Mouse (Mus musculus) midbrain, embryonic 16.5 days (tissue): ENCODE results near the gene Auts2. TPM values are rescaled to one million over a fixed set of nuclear protein-coding genes. Genes with fewer than 3 reads are reported as not detected.

Source experiments
- ATAC-seq: fragments of 200-750 bp; cut with Nextera tagmentation; 2 replicates; pipeline ENCODE4 v1.8.0; 2017; ENCODE audit warnings: moderate TSS enrichment
- H3K27ac ChIP-seq: fragments of 300-500 bp; sonication (generic); 2 replicates; pipeline ENCODE4 v1.5.1; 2014; ENCODE audit warnings: mild to moderate bottlenecking, low read length, mixed read lengths
- H3K27me3 ChIP-seq: fragments of 300-500 bp; sonication (generic); 2 replicates; pipeline ENCODE4 v1.6.1; 2014; ENCODE audit warnings: low read depth, low read length, mixed read lengths; ENCODE audit not compliant: control insufficient read depth, insufficient read depth
- H3K36me3 ChIP-seq: fragments of 300-500 bp; sonication (generic); 2 replicates; pipeline ENCODE4 v1.6.1; 2014; ENCODE audit warnings: mild to moderate bottlenecking, low read length, moderate library complexity, mixed read lengths; ENCODE audit not compliant: control insufficient read depth, insufficient read depth
- H3K4me1 ChIP-seq: fragments of 300-500 bp; sonication (generic); 2 replicates; pipeline ENCODE4 v1.6.1; 2014; ENCODE audit warnings: mild to moderate bottlenecking, low read length, mixed read lengths; ENCODE audit not compliant: control insufficient read depth, insufficient read depth
- H3K4me2 ChIP-seq: fragments of 300-500 bp; sonication (generic); 2 replicates; pipeline ENCODE4 v1.6.1; 2014; ENCODE audit warnings: mild to moderate bottlenecking, low read length, mixed read lengths
- H3K4me3 ChIP-seq: fragments of 300-500 bp; sonication (generic); 2 replicates; pipeline ENCODE4 v1.5.1; 2014; ENCODE audit warnings: low read depth, mild to moderate bottlenecking, low read length, moderate library complexity, mixed read lengths
- H3K9ac ChIP-seq: fragments of 300-500 bp; sonication (generic); 2 replicates; pipeline ENCODE4 v1.6.1; 2014; ENCODE audit warnings: low read depth, low read length, mixed read lengths
- H3K9me3 ChIP-seq: fragments of 300-500 bp; sonication (generic); replicated peaks from 2 replicates; pipeline ENCODE4 v1.6.1; 2014; ENCODE audit warnings: mild to moderate bottlenecking, low read length, mixed read lengths; ENCODE audit not compliant: control insufficient read depth, poor library complexity, severe bottlenecking
- WGBS: fragments of 180-500 bp; shearing (Covaris S2); extraction: QIAGEN DNeasy Blood & Tissue Kit; methylation state at CpG from one replicate; pipeline ENCODE4 v1.1.7; 2014; 5-methylcytosine and 5-hydroxymethylcytosine counted together
- polyA plus RNA-seq: library from polyadenylated mRNA; unstranded; fragments of >200 nt; fragmentation: Nextera tagmentation; extraction: Ambion mirVana; gene quantifications from 2 replicates; pipeline ENCODE4 v1.2.1, GENCODE M21; 2015

Gene Auts2
- polyA plus RNA-seq, 1 experiment from 2014 or later, result 49.8 TPM

GRCm38 (mm10) chr5:131427734-131428413 is 1115.3 kb downstream of the Auts2 start:
- no peaks in the 10 kb centered on the region for H3K4me1 ChIP-seq
- no peak overlapping the region for H3K4me3 ChIP-seq
- no peaks in the 10 kb centered on the region for H3K9me3 ChIP-seq
- no peaks in the 10 kb centered on the region; the same call in none of the 2 replicates for H3K27me3 ChIP-seq
- no peak for ATAC-seq
- 29% methylated on average over 11 of the region's 11 CpGs for WGBS
- no peak overlapping the region for H3K4me2 ChIP-seq
- H3K27ac ChIP-seq, result no peak overlapping the region
- no peaks in the 10 kb centered on the region for H3K36me3 ChIP-seq
- H3K9ac ChIP-seq, result no peak overlapping the region

- Histone ChIP-seq H3K4me1 (no peaks in the 10 kb centered on the region), H3K27ac (no peak overlapping the region), H3K27me3 (no peaks in the 10 kb centered on the region), H3K9ac (no peak overlapping the region), H3K36me3 (no peaks in the 10 kb centered on the region), H3K9me3 (no peaks in the 10 kb centered on the region), H3K4me2 (no peak overlapping the region), H3K4me3 (no peak overlapping the region)
- ATAC-seq, result no peak
- 88% methylated on average over 3 of the region's 3 CpGs for WGBS
Measured at GRCm38 (mm10) chr5:131422737-131423136, 1120.4 kb downstream of the Auts2 start.

GRCm38 (mm10) chr5:131420406-131420805 is 1122.7 kb downstream of the Auts2 start:
- Histone ChIP-seq H3K36me3 (no peaks in the 10 kb centered on the region), H3K27ac (no peak overlapping the region), H3K4me1 (no peaks in the 10 kb centered on the region), H3K9ac (no peak overlapping the region), H3K4me2 (no peak overlapping the region), H3K4me3 (no peak overlapping the region), H3K27me3 (no peaks in the 10 kb centered on the region), H3K9me3 (no peaks in the 10 kb centered on the region)
- 72% methylated on average over 2 of the region's 2 CpGs for WGBS
- no peak for ATAC-seq

GRCm38 (mm10) chr5:131415902-131416545 is 1127.1 kb downstream of the Auts2 start:
- 81% methylated on average over 1 of the region's 1 CpGs for WGBS
- no peaks in the 10 kb centered on the region for H3K27me3 ChIP-seq

GRCm38 (mm10) chr5:131398250-131398649 is 1144.9 kb downstream of the Auts2 start:
- no peak overlapping the region for H3K4me2 ChIP-seq
- no peaks in the 10 kb centered on the region for H3K9me3 ChIP-seq
- ATAC-seq, result no peak
- no peak overlapping the region for H3K4me3 ChIP-seq
- H3K27me3 ChIP-seq, result no peaks in the 10 kb centered on the region
- H3K36me3 ChIP-seq, result no peaks in the 10 kb centered on the region
- H3K4me1 ChIP-seq, result no peaks in the 10 kb centered on the region
- H3K27ac ChIP-seq, result no peak overlapping the region
- H3K9ac ChIP-seq, result no peak overlapping the region
- 86% methylated on average over 3 of the region's 3 CpGs for WGBS

More at GRCm38 (mm10) chr5:131415902-131416545, 1127.1 kb downstream of the Auts2 start:
- no peak overlapping the region for H3K4me2 ChIP-seq
- no peak for ATAC-seq
- no peaks in the 10 kb centered on the region for H3K36me3 ChIP-seq
- H3K4me3 ChIP-seq, result no peak overlapping the region
- H3K4me1 ChIP-seq, result no peaks in the 10 kb centered on the region
- no peak overlapping the region for H3K9ac ChIP-seq
- no peak overlapping the region for H3K27ac ChIP-seq
- H3K9me3 ChIP-seq, result no peaks in the 10 kb centered on the region

GRCm38 (mm10) chr5:131395756-131396155 is 1147.4 kb downstream of the Auts2 start:
- H3K4me3 ChIP-seq, result no peak overlapping the region
- no peaks in the 10 kb centered on the region for H3K9me3 ChIP-seq
- H3K36me3 ChIP-seq, result no peaks in the 10 kb centered on the region
- H3K27me3 ChIP-seq, result no peaks in the 10 kb centered on the region
- H3K27ac ChIP-seq, result no peak overlapping the region
- no peak overlapping the region for H3K4me2 ChIP-seq
- no peak overlapping the region for H3K9ac ChIP-seq
- 90% methylated on average over 8 of the region's 8 CpGs for WGBS
- no peaks in the 10 kb centered on the region for H3K4me1 ChIP-seq
- ATAC-seq, result no peak
